In the genomic region with DNA sequence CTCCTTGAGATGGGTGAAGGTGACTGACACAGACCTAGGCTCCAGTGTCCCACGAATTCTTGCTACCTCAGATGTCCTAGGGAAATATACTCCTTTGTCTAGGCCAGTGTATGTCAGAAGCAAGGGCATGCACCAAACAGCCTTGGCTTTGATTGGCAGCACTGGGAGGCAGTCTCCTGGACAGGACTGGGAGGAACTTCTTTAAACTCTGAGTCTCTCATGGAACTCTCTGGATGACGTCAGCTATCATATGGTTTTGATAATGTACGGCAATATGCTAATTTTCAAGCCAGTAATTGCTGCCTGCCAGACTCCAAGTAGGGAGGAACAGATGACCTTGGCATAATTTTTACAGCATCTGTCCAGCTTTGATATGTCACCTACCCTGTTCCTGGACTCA, we compare ENCODE assay signal across 31 mouse cellular contexts.
DNase-seq lines count a peak whose midpoint lies in the region; ATAC-seq and TF ChIP-seq lines count a peak whose summit lies in the region.
"Had no signal": no experiment of that assay in that cellular context is flagged by ENCODE, and none has a peak within 500 bp of the region (broad histone marks: within the 10 kb centered on the region; RNA-seq: fewer than 3 reads in every experiment).

No protein-coding gene starts in this region.

- H3K9ac ChIP-seq in forebrain, embryonic 12.5 days = no peak overlapping the region
- no peak overlapping the region for H3K9ac ChIP-seq in embryonic facial prominence, embryonic 11.5 days (replicated peaks; ENCODE audit: low read length)
- H3K9ac ChIP-seq: hindbrain, embryonic 14.5 days; limb, embryonic 13.5 days; liver, embryonic 12.5 days; liver, postnatal 0 days; neural tube, embryonic 13.5 days; stomach, embryonic 15.5 days had no signal

- ATAC-seq in forebrain, embryonic 12.5 days (ENCODE audit: low FRiP score) = no peak
- ATAC-seq in embryonic facial prominence, embryonic 11.5 days (replicated peaks; ENCODE audit: insufficient number of reproducible peaks, low FRiP score, low TSS enrichment, low read depth) = peak; percentile 72; the same call in 1 of the 2 replicates
- ATAC-seq: forebrain, embryonic 16.5 days; inflammation-experienced regulatory T-cells, adult 6 months; liver, embryonic 12.5 days; liver, postnatal 0 days had no signal

- H3K36me3 ChIP-seq in forebrain, embryonic 10.5 days (replicated peaks) = no peaks in the 10 kb centered on the region
- H3K36me3 ChIP-seq in forebrain, embryonic 12.5 days (replicated peaks) = no peaks in the 10 kb centered on the region
- no peaks in the 10 kb centered on the region for H3K36me3 ChIP-seq in embryonic facial prominence, embryonic 11.5 days (replicated peaks; ENCODE audit: control insufficient read depth, insufficient read depth, low read depth, low read length)
- H3K36me3 ChIP-seq in limb, embryonic 10.5 days = no peaks in the 10 kb centered on the region
- H3K36me3 ChIP-seq: G1E; limb, embryonic 13.5 days; liver, embryonic 12.5 days; neural tube, embryonic 13.5 days; stomach, embryonic 15.5 days had no signal

- H3K4me3 ChIP-seq in forebrain, embryonic 10.5 days = no peak overlapping the region
- no peak overlapping the region for H3K4me3 ChIP-seq in forebrain, embryonic 12.5 days (replicated peaks)
- H3K4me3 ChIP-seq in embryonic facial prominence, embryonic 11.5 days (ENCODE audit: low read depth, low read length) = no peak overlapping the region
- no peak overlapping the region for H3K4me3 ChIP-seq in limb, embryonic 10.5 days
- H3K4me3 ChIP-seq: limb, embryonic 13.5 days; liver, embryonic 12.5 days; neural tube, embryonic 13.5 days; stomach, embryonic 15.5 days had no signal

- no peak for TF ChIP-seq POLR2A in brain, embryonic 14.5 days (IDR thresholded peaks at IDR 0.05; ENCODE audit: borderline replicate concordance, extremely low read depth, insufficient read depth, insufficient read length, poor library complexity, severe bottlenecking)

- no peak for TF ChIP-seq CTCF in brain, embryonic 14.5 days (IDR thresholded peaks at IDR 0.05; ENCODE audit: borderline replicate concordance, extremely low read depth, insufficient read depth, insufficient read length)

- peaks cover 14% of the 10 kb centered on the region for H3K9me3 ChIP-seq in forebrain, embryonic 10.5 days
- 0 out of 2 replicates have a peak, but pooled peaks cover 3% of the 10 kb centered on the region for H3K9me3 ChIP-seq in forebrain, embryonic 12.5 days
- H3K9me3 ChIP-seq in embryonic facial prominence, embryonic 11.5 days (replicated peaks; ENCODE audit: control insufficient read depth, low read length) = no peaks in the 10 kb centered on the region
- no peaks in the 10 kb centered on the region for H3K9me3 ChIP-seq in limb, embryonic 10.5 days (replicated peaks)
- H3K9me3 ChIP-seq: liver, embryonic 12.5 days; stomach, embryonic 15.5 days had no signal

- H3K27ac ChIP-seq in forebrain, embryonic 10.5 days = 0 out of 2 replicates have a peak overlapping the region, but pooled peaks have one; percentile 25
- H3K27ac ChIP-seq in forebrain, embryonic 12.5 days = no peak overlapping the region
- H3K27ac ChIP-seq in embryonic facial prominence, embryonic 11.5 days (replicated peaks; ENCODE audit: low read depth, low read length) = no peak overlapping the region
- H3K27ac ChIP-seq in limb, embryonic 10.5 days = peak overlapping the region; percentile 37
- H3K27ac ChIP-seq: hindbrain, embryonic 14.5 days; kidney, postnatal 0 days; limb, embryonic 13.5 days; liver, embryonic 12.5 days; neural tube, embryonic 13.5 days; stomach, embryonic 15.5 days had no signal

- peaks cover 3% of the 10 kb centered on the region for H3K4me1 ChIP-seq in forebrain, embryonic 10.5 days
- H3K4me1 ChIP-seq in forebrain, embryonic 12.5 days = no peaks in the 10 kb centered on the region
- no peaks in the 10 kb centered on the region for H3K4me1 ChIP-seq in embryonic facial prominence, embryonic 11.5 days (ENCODE audit: control insufficient read depth, insufficient read depth, low read length)
- H3K4me1 ChIP-seq in limb, embryonic 10.5 days = peaks cover 10% of the 10 kb centered on the region
- H3K4me1 ChIP-seq: liver, embryonic 12.5 days; neural tube, embryonic 13.5 days; stomach, embryonic 15.5 days had no signal

- no peaks in the 10 kb centered on the region for H3K27me3 ChIP-seq in forebrain, embryonic 10.5 days (ENCODE audit: poor library complexity, severe bottlenecking)
- no peaks in the 10 kb centered on the region for H3K27me3 ChIP-seq in forebrain, embryonic 12.5 days
- no peaks in the 10 kb centered on the region for H3K27me3 ChIP-seq in embryonic facial prominence, embryonic 11.5 days (ENCODE audit: control insufficient read depth, insufficient read depth, low read length)
- no peaks in the 10 kb centered on the region for H3K27me3 ChIP-seq in limb, embryonic 10.5 days (ENCODE audit: low read depth, poor library complexity, severe bottlenecking)
- H3K27me3 ChIP-seq: limb, embryonic 13.5 days; liver, embryonic 12.5 days; neural tube, embryonic 13.5 days; stomach, embryonic 15.5 days had no signal

- 74% methylated on average over 3 of the region's 3 CpGs for WGBS in forebrain, embryonic 10.5 days
- 76% methylated on average over 3 of the region's 3 CpGs for WGBS in forebrain, embryonic 12.5 days
- 51% methylated on average over 3 of the region's 3 CpGs for WGBS in embryonic facial prominence, embryonic 11.5 days
- WGBS in limb, embryonic 10.5 days = 43% methylated on average over 3 of the region's 3 CpGs

- DNase-seq in forebrain, embryonic 10.5 days (ENCODE audit: extremely low spot score, low spot score) = no peak
- peak; percentile 13 for DNase-seq in brain, embryonic 14.5 days (ENCODE audit: low read depth)
- peak; percentile 91 for DNase-seq in embryonic facial prominence, embryonic 11.5 days (ENCODE audit: low spot score)
- DNase-seq in limb, embryonic 10.5 days (ENCODE audit: low spot score) = peak; percentile 31
- DNase-seq in gastrocnemius, postnatal 25 days = no peak
- no peak for DNase-seq in adrenal gland, adult 8-10 months
- DNase-seq in layer of hippocampus, adult 11-12 months (ENCODE audit: low spot score) = no peak
- DNase-seq: adrenal gland, postnatal 10 days; cerebellum, adult 11-12 months; cerebellum, adult 9-11 months; gastrocnemius, postnatal 36 days; heart, adult 18-20 months; heart, postnatal 36 days; kidney, adult 8-10 months; kidney, postnatal 4 days; layer of hippocampus, adult 9-11 months; liver, postnatal 0 days; lung, postnatal 36 days; thymus, postnatal 14 days had no signal

- no peak overlapping the region for H3K4me2 ChIP-seq in forebrain, embryonic 12.5 days
- H3K4me2 ChIP-seq in embryonic facial prominence, embryonic 11.5 days (ENCODE audit: low read depth, low read length) = no peak overlapping the region
- H3K4me2 ChIP-seq: heart, embryonic 11.5 days; hindbrain, embryonic 14.5 days; limb, embryonic 13.5 days; liver, embryonic 12.5 days; midbrain, embryonic 11.5 days; neural tube, embryonic 13.5 days; stomach, embryonic 15.5 days had no signal

Comparison
In these comparisons a context has a peak if more than half of its experiments do, and no peak if none do; other contexts are left out.
1. H3K27ac ChIP-seq: peak in forebrain, embryonic 10.5 days (single experiment) and limb, embryonic 10.5 days (single experiment); none in forebrain, embryonic 12.5 days (single experiment) and embryonic facial prominence, embryonic 11.5 days (single experiment).
2. DNase-seq: peak in brain, embryonic 14.5 days (single experiment), embryonic facial prominence, embryonic 11.5 days (single experiment) and limb, embryonic 10.5 days (single experiment); none in forebrain, embryonic 10.5 days (single experiment), gastrocnemius, postnatal 25 days (single experiment), adrenal gland, adult 8-10 months (single experiment) and layer of hippocampus, adult 11-12 months (single experiment).